Mouse (Mus musculus): ENCODE data around the gene 4930452B06Rik.

- TF ChIP-seq POLR2A (IDR thresholded peaks at IDR 0.05; ENCODE audit: borderline replicate concordance, extremely low read depth, low read depth, low read length) (no peak), CTCF (IDR thresholded peaks at IDR 0.05; ENCODE audit: insufficient read depth, low read length) (no peak)
These were observed 55.9 kb downstream of the 4930452B06Rik start for GRCm38 (mm10) chr14:8610108-8610507.
